Mouse (Mus musculus): ENCODE results near the gene Acot1.
A peak's percentile ranks its signal among the peaks of the same experiment; 100 is the strongest.
"Not testable (repeated sequence)": the region's sequence is repeated elsewhere in the genome, so short reads cannot be mapped to it uniquely, and the experiment has no call there.

Gene Acot1

GRCm38 (mm10) chr12:84009171-84009965 is at the start of gene Acot1:
Gene Acot1 (plus strand): TSS chr12:84009490.
- DNase-seq: peak; percentile 52

DNA sequence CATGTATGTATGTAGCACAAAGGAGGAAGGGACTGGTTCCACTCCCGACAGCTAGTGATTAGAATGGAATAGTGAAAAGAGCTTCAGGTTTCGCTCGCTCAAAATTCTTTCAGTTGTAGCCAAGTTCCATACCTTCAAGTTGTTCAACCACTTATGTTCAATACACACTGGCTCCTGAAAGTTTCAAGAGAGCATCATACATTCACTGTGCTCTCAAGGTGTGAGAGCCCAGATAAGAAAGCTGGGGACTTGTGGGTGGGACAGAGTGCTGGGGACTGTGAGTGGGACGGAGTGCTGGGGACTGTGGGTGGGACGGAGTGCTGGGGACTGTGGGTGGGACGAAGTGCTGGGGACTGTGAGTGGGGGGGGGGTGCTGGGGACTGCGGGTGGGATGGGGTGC is 44.1 kb upstream of the Acot1 start:
- no peak for DNase-seq

GRCm38 (mm10) chr12:83972117-83972516 is 37.2 kb upstream of the Acot1 start:
- no peak for DNase-seq

- no peak for DNase-seq
Observed at GRCm38 (mm10) chr12:83978862-83979261, 30.4 kb upstream of the Acot1 start.

DNA sequence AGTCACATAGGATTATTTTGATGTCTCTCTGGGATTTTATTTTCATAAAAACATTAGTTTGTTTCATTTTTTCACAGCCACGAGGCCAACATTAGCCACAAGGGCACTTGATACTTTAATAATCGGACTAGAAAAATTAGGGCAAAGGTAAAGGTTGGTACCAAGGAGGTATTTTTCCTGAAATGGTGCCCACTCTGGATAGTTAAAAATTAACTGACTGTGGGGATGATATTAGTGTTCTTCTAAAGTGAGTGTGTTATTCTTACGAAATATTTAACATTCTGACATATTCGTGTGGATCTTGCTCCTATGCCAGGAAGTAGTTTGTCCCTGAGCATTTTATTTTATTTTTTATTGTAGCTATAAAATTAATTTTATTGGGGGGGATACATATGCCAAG is 27.7 kb upstream of the Acot1 start:
- no peak for DNase-seq

GRCm38 (mm10) chr12:83984752-83985151 is 24.5 kb upstream of the Acot1 start, which contains the start of gene Heatr4:
Gene Heatr4 (minus strand): TSS chr12:83984852.
- no peak for DNase-seq

- no peak for DNase-seq
Observed at GRCm38 (mm10) chr12:83987242-83987582, 22.1 kb upstream of the Acot1 start.

GRCm38 (mm10) chr12:83987583-83988441 is 21.5 kb upstream of the Acot1 start, which contains the start of gene Acot2:
Gene Acot2 (plus strand): TSS chr12:83987861.
- peak; percentile 83 for DNase-seq

- DNase-seq: no peak
Observed at GRCm38 (mm10) chr12:83988483-83988882, 20.8 kb upstream of the Acot1 start.

DNA sequence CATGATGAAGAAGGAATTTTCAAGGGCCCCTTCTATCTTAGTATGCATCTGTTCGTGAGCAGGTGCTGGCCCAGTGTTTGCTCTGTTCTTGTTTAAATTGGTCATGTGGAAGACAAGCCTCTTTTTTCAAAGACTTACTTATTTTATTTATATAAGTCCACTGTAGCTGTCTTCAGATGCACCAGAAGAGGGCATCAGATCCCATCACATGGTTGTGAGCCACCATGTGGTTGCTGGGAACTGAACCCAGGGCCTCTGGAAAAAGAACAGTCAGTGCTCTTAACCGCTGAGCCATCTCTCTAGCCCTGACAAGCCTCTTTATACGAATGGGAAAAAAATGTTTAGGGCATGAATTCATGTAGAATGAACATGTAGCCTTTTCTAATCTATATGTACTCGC is 19.9 kb upstream of the Acot1 start:
- DNase-seq: no peak

GRCm38 (mm10) chr12:83997221-83997620 is 12.1 kb upstream of the Acot1 start:
- no peak for DNase-seq

GRCm38 (mm10) chr12:83998341-83999107 is 10.8 kb upstream of the Acot1 start:
- DNase-seq: no peak

DNA sequence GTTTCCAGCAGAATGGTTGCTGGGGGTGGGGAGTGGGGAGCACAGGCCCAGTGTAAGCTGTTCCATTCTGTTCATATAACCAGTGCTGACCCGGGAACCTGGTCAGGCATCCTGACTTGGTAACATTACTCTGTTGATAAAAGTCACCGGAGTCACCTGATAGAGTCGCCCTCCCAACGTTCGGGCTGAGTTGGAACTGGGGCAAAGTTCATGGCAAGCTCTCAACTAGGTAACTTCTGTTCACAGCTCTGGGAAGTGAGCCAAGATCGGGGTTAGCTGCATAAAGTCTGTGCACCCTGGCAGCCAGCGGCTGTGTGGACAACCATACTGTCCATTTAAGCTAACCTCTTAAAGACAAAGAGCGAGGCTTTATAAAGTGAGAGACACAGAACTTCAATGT is 10.1 kb upstream of the Acot1 start:
- not testable (repeated sequence) for DNase-seq

DNA sequence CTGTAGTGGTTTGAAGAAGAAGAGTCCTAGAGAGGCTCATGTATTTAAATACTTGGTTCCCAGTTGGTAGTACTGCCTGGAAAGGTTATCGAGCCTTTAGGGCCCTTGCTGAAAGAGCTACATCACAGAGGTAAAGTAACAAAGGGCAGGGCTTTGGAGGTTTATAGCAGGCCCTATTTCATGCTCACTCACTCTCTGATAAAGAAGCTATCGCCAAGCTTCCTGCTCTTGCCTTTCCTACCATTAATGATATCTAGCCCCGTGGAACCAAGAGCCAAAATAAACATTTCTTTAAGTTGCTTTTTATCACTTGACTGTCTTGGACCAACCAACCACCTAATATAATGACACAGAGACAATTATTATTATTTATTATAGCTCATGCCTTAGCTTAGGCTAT is 8.9 kb upstream of the Acot1 start:
- no peak for DNase-seq

DNA sequence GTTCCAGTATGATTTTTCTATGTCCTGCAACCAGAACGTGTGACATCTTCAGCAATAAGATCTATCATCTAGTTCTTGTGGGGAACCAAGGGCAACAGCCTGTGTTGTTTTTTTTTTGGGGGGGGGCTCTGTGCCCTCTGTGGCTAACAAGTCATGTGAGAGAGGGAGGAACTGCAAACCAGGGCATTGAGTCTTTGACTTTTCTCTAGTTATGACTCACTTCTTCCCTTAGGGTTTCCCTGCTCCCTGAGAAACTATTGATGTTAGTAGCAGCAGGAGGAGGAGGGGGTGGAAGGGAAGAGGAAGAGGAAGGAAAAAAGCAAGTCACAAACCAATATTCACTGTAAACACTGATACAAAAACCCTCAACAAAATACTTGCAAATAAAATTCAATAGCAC is 5.4 kb upstream of the Acot1 start:
- no peak for DNase-seq

- DNase-seq: no peak
Observed at GRCm38 (mm10) chr12:84008251-84008650, 1.0 kb upstream of the Acot1 start.

DNA sequence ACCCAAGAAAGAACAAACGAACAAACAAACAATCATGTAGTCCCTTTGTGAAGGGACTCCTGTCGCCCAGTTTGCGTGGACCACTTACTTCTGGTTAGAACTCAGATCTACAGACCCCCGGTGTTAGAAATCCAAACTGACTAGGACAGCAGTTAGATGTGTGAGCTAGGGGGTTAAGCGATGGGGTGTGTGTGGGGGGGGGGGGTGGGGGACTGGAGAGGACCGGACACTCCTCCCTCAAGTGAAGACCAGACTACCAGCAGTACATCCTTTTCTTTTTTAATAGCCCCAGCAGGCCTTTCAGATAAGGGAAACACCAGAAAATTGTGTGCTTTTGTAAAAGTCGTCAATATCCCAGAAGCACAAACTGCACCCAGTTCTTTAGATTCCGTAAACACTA is 561 bp upstream of the Acot1 start:
- DNase-seq: no peak

GRCm38 (mm10) chr12:84010201-84010600 is 911 bp downstream of the Acot1 start:
- no peak for DNase-seq

DNA sequence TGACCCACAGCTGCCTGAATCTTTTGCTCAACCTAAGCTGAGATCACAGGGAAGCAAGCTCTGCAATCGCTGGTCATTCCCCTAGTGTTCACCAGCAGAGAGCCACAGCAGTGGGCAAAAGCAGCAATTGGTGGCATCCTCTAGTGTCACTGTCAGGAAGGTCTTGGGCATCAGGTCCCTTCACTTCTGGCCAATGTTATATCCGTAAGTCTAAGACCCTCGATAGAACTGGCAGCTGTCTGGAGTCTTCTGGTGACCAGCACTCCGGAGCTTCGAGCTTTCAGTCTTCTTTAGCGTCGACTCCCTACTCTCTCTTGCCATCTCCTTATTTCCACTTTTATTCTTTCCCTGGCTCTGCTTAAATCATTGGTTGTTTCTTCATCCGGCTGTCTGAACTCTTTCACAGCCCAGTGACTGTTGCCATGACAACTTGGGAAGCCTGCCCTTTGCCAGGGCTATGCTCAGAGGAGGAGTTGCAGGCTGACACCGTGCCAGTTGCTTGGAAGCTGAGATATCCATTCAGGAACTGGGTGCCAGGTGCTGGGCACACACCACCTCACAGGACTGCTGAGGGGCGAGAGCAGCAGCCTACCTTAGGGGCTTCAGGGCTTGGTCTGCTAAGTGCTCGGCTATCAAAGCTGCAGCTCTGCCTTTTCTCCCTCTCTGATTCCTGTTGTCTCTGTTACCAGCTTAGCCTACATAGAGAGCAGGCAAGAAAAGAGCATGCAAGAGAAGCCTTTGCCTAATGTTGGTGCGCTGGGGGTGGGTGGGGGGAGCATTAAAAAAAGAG is 2.2 kb downstream of the Acot1 start:
- peak; percentile 58 for DNase-seq

DNA sequence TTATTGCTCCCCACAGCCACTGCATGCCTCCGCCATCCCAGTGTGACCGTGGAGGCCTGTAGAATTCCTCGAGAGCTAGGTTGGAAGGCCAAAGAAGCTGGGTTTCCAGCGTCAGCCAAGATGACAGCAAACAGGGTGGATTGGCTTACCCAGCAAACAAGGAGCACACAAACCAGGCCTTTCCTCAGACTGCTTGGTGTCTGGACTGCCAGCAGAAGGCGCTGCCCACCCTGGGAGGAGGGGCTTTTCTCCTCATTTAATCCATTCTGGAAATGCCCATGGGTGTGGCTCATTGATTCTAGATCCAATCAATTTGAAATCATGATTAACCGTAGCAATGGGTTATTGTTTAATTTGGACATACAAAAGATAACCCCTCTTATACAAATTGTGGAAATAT is 3.8 kb downstream of the Acot1 start:
- no peak for DNase-seq

DNA sequence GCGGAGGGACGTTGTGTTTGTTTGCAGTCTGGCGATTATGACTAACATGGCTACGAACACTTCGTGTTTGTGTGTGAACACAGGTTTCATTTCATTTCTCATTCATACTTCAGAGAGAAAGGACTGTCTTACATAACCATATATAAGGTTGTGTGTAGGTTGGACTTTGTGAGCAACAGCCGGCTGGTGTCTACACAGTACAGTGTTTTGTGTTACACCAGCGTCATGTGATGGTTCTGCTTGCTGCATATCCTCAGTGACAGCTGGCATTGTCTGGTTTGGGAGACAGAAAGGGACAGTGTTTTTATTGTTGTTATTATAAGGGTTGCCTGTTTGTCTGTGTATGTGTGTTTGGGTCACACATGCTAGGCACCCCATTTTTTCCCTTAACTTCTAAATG is 4.4 kb downstream of the Acot1 start:
- peak; percentile 13 for DNase-seq

- not testable (repeated sequence) for DNase-seq
Observed at GRCm38 (mm10) chr12:84020528-84020927, 11.2 kb downstream of the Acot1 start.

All from right cerebral cortex, postnatal 25 days (tissue).